Mouse (Mus musculus) thymus, postnatal 0 days (tissue): Measurements from ENCODE around the gene Ergic1. TPM values are rescaled to one million over a fixed set of nuclear protein-coding genes. Genes with fewer than 3 reads are reported as not detected.

Source experiments
- DNase-seq: peaks from one replicate; pipeline ENCODE4 v3.0.0-alpha.2; 2015; ENCODE audit warnings: low spot score
- polyA plus RNA-seq: library from polyadenylated mRNA; unstranded; fragments of >200 nt; fragmentation: Nextera tagmentation; extraction: Ambion mirVana; gene quantifications from 2 replicates; pipeline ENCODE4 v1.2.1, GENCODE M21; 2015

The Ergic1 gene
- polyA plus RNA-seq, 1 experiment from 2014 or later = 64.6 TPM

DNA sequence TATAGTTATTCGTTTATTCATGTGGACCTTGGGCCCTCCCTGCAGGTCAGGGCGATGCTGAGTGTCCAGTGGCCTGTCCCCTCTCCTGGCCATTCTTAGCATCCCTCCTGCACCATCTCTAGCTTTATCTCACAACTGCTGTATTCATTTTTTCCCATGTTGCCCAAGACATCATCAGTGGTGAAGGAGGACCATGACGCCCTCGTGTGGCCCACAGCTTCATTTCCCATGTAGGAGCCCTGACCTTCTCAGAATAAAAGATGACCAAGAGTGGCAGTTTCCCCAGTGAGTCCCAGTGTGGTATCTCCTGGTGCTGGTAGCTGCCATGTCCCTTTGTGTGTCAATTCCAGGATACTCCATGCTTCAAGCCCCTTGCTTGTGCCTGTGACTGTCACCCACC, 88.3 kb downstream of the Ergic1 start:
- DNase-seq = no peak

DNA sequence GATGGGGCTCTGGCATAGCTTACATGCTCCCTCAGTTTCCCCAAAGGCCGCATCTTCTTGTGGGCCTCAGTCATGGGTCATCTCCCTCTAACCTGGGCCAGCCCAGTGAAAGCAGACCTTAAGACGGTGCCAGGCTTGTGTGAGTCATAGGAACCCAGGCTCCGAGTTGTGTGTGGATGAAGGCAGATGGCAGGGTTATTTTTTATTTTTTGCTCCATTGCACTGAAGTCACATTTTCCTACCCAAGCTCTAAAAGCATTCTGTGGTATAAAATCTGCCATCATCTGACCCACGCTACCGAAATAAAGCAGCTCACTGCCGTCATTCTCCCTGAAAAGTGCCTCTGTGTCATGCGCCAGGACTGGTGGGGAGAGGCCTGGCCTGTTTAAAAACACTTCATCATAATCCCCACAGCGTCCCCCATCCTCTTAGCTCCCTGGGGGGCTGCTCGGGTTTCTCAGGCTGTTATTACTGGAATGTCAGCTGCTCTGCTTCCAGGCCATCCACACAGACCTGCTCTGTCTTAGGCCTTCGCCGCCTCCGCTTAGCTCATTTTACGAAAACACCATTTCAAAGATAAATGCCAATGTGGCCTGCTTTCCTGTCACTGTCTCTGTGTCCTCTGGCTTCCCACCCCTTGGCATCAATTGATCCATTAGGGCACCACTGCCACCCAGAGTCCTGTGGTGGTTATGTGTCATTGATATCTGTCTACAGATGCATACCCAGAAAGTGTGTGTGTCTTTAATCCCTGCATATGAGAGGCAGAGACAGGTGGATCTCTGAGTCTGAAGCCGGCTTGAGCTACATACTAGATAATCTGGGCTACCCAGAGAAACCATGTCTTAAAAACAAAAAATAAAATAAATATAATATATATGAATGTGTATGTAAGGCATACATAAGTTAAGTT, 89.4 kb downstream of the Ergic1 start:
- no peak for DNase-seq

- DNase-seq = no peak
Measured at GRCm38 (mm10) chr17:26658854-26659572, 97.7 kb downstream of the Ergic1 start.

GRCm38 (mm10) chr17:26659573-26659915, 98.3 kb downstream of the Ergic1 start:
- DNase-seq = no peak

DNA sequence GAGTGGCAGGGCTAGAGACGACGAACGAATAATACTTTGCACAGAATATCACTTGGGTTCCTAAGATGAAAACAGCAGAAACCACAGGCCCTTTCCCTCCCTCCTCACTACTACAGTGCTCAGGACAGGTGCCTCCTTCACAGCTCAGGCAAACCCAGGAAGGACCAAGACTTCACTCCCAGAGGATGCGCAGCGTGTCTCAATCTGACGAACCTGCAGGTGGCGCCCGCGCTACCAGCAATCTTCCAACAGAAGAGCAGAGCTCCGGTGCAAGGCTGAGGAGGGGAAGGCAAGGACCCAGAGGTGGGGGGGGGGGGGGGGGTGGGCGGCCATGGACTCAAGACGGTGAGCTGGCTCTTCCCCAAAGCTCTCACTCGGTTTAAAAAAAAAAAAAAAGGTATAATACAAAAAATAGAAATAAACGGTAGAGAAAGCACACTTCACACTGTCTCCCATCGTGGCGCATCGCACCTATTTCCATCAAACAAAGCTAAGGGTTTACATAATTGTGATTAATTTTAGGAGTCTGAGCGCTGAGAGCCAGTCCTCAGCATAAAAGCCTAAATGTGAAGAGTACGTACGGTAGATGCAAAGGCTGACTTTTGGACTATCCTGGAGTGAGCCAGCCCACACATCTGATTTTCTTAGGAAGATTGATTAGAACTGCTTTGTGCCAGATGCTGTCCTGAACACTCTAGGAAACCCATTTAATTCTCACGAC, 99.1 kb downstream of the Ergic1 start:
- peak; percentile 72 for DNase-seq

- no peak for DNase-seq
Measured at GRCm38 (mm10) chr17:26662204-26662603, 100.9 kb downstream of the Ergic1 start.

- peak; percentile 96 for DNase-seq
Measured at GRCm38 (mm10) chr17:26662978-26663683, 101.8 kb downstream of the Ergic1 start, which contains the start of gene Atp6v0e. Atp6v0e (plus strand) TSS chr17:26663231.

GRCm38 (mm10) chr17:26665600-26665999, 104.3 kb downstream of the Ergic1 start:
- no peak for DNase-seq

GRCm38 (mm10) chr17:26671268-26671667, 110.0 kb downstream of the Ergic1 start:
- DNase-seq = no peak

DNA sequence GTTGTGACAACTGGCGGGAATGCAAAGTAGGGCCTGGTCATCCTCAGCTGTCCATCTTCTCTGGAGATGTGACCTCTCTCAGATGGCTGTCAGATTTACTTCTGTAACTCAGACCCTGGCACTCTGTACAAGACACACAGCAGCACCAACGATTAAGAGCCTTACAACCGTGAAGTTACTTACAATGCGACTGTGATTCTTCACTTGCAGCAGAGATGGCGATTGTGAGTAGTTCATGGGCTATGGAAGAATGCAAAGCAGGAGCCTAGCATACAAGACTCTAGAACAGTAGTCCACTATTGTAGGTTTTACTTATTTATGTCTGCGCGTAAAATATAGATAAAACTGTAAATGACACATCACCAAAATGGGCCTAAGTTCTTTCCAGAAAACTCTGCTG, 114.6 kb downstream of the Ergic1 start:
- no peak for DNase-seq

DNA sequence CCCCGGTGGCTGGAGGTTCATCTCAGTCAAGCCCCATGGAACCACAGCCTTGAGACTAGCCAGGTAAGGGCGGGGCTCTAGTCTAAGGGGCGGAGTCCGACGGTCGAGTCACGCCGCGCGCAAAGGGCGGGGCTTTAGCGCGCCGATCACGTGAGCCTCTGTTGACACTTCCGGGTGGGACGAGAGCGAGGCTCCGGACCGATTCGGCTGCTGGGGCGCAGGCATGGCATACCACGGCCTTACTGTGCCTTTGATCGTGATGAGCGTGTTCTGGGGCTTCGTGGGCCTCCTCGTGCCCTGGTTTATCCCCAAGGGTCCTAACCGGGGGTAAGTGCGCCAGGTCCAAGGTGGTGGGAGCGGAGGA, 114.9 kb downstream of the Ergic1 start:
- peak; percentile 94 for DNase-seq

GRCm38 (mm10) chr17:26676616-26677376, 115.5 kb downstream of the Ergic1 start:
- DNase-seq = no peak

DNA sequence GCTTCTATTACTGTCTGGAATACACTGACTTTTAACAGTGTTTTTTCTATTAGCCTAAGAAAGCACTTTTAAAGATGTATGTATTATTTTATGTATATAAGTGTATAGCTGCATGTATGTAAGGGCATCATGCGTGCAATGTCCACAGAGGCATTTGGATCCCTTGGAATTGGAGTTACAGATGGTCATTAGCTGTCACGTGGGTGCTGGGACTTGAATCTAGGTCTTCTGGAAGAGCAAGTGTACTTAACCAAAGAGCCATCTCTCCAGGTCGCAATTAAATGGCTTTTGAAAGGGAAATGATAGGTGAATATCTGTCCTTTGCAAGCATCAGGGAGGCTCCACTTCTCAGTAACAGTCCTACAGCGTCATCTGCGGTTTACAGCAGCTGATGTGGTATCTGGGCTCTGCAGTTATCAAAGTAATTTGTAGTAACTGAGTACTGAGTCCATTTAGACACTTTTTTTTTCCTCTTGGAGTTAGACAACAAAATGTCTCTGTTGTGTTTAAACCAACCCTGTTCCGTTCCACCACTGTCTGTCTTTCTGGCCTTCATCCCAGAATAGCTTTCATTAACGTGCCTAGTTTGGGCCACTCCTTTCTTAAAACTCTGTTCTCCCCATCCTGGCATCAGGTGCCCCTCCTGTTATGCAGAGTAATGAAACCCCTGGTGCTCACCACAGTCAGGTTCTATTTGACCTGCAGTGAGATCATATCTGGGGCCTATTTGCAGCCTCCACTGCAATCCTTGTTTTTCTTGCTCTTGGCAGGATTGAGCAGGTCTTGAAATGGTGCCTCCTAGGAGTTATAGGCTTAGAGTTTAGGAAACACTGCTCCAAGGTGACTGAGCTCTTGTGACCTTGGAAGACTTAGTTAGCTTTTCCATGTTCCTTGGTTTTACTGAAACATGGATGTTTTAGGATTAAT, 116.7 kb downstream of the Ergic1 start:
- no peak for DNase-seq

GRCm38 (mm10) chr17:26681276-26681675, 120.0 kb downstream of the Ergic1 start:
- no peak for DNase-seq

DNA sequence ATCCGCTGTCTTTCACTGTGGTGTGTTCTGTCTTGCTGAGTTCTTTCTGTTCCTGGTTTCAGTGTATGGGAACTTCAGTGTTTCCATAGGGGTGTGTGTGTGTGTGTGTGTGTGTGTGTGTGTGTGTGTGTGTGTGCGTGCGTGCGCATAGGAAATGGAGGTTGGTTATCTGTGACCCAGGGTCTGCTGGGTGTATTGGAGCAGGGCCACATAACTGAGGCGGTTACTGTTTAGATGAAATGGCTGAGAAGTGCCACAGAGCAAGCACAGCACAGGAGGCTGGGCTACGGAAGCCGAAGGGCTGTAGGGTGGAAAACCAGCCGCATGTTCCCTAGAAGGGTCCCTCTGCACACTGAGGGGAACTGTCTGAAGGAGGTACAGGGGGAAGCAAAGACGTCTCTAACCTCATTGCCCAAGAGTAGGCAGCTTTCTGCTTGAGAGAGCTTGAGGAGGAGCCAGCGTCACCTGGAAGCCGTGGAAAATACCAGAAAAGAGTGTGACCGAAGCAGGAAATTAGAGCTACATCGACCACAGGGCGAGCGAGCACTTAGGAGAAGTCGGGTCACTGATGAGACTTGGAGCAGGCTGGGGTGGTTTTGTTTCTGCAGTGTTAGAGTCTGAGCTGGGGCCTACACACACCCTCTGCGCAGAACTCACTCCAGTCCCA, 125.2 kb downstream of the Ergic1 start:
- DNase-seq = no peak

GRCm38 (mm10) chr17:26688795-26689735, 127.8 kb downstream of the Ergic1 start:
- DNase-seq = no peak

GRCm38 (mm10) chr17:26689810-26690209, 128.5 kb downstream of the Ergic1 start:
- no peak for DNase-seq

DNA sequence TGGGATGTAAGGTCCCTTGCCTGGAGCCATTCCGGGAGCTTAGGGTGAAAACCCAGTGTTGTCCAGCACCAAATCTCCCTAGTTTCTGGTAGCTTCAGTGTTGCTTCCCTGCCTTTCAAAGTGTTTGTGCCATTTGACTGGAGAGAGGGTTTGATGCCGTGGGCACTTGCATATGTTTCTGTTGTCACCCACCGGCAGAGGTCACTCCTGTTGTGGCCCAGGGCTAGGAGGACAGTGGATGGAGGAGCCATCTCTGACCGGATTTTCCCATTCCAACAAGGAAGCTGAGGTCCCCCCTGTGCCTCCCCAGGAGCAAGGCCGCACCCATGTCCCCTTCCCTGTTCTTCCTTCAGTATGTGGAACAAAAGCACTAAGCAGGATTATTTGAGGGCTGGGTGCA, 128.9 kb downstream of the Ergic1 start:
- DNase-seq = no peak
